Mouse (Mus musculus): ENCODE data around the gene Nup88. TPM values are rescaled to one million over a fixed set of nuclear protein-coding genes. Genes with fewer than 3 reads are reported as not detected.

Gene Nup88
- polyA plus RNA-seq, 1 experiment from 2014 or later = 129 TPM

DNA sequence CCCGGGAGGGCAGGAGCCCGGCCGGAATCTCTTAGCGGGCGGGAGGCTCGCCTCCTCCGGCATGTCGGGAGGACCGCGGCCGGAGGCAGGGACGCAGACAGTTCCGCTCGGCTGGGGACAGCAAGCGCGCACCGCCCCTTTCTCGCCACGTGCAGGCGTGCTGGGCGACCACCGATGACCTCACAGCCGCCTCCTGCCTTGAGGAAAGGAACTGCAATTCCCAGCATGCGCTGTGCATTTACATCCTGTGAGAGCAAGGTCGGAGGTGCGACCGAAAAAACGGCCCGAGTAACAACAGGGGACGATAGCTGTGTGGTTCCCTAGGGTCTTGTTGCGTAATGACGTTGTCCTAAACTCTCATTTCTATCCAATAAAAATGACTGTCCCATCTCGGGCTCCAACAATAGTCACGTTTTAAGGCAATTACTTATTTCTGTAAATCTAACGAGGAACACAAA is 34.6 kb upstream of the Nup88 start, which contains the start of gene Dhx33:
Dhx33 (minus strand) TSS at position 122 of the 458 bp plus-strand sequence.
- under 1% methylated on average over 35 of the region's 35 CpGs for WGBS (ENCODE audit: insufficient replicate concordance)
- H3K4me2 ChIP-seq = peak within 1 kb of the TSS; percentile 95
- no peaks in the 10 kb centered on the region for H3K27me3 ChIP-seq (ENCODE audit: control insufficient read depth, insufficient read depth, low read length)
- no peaks in the 10 kb centered on the region for H3K9me3 ChIP-seq (replicated peaks; ENCODE audit: control insufficient read depth, low read length)
- peak within 1 kb of the TSS; percentile 87 for H3K4me3 ChIP-seq (ENCODE audit: low read depth, low read length)
- H3K27ac ChIP-seq (ENCODE audit: low read depth, low read length) = peak within 1 kb of the TSS; percentile 86
- H3K36me3 ChIP-seq (ENCODE audit: control insufficient read depth, insufficient read depth, low read length) = peaks cover 6% of the 10 kb centered on the region
- ATAC-seq (replicated peaks; ENCODE audit: insufficient number of reproducible peaks, low FRiP score, low TSS enrichment) = peak; percentile 98
- H3K4me1 ChIP-seq (ENCODE audit: control insufficient read depth, insufficient read depth, low read length) = peaks cover 11% of the 10 kb centered on the region; the same call in 1 of the 2 replicates
- peak within 1 kb of the TSS; percentile 78 for H3K9ac ChIP-seq (ENCODE audit: low read depth, low read length)

DNA sequence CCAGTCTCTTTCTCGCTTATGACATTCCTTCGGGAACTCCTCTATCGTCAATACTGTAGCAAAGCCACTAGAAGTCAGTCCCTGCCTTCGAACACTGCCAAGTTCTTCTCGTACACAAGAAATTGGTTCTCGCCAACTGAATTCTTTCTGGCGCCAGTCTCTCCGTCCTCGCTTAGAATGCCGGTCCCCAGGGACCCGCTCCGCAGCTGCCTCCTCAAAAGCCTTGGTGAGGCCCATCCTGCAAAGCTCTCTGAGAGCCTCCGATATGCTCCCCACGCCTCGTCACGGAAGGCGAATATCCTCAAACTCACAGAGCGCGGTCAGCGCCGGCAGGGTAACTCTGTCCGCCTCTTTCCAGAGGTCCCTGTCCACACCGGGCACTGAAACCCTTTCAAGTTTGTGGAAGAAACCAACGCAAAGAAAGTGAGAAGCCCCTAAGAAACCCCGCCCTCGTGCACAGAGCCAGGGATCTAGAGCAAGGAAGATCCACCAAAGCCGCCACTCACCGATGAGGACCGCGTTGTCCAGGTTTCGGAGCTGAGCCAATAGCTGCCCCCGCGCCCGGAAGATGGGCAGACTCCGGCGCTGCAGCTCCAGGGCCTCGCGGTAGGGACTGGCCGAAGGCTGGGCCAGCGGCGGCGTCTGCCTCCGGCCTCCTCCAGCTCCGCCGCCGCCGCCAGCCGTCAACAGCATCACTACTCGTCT is 34.0 kb upstream of the Nup88 start:
- WGBS (ENCODE audit: insufficient replicate concordance) = under 1% methylated on average over 49 of the region's 49 CpGs
- Histone ChIP-seq H3K36me3 (ENCODE audit: control insufficient read depth, insufficient read depth, low read length) (peaks cover 9% of the 10 kb centered on the region; the same call in 1 of the 2 replicates), H3K4me2 (peak overlapping the region; percentile 95), H3K9ac (ENCODE audit: low read depth, low read length) (peak overlapping the region; percentile 78), H3K4me1 (ENCODE audit: control insufficient read depth, insufficient read depth, low read length) (peaks cover 11% of the 10 kb centered on the region; the same call in 1 of the 2 replicates), H3K9me3 (replicated peaks; ENCODE audit: control insufficient read depth, low read length) (no peaks in the 10 kb centered on the region), H3K27ac (ENCODE audit: low read depth, low read length) (peak overlapping the region; percentile 86), H3K4me3 (ENCODE audit: low read depth, low read length) (peak overlapping the region; percentile 87), H3K27me3 (ENCODE audit: control insufficient read depth, insufficient read depth, low read length) (no peaks in the 10 kb centered on the region)
- peak; percentile 71 for ATAC-seq (replicated peaks; ENCODE audit: insufficient number of reproducible peaks, low FRiP score, low TSS enrichment)

DNA sequence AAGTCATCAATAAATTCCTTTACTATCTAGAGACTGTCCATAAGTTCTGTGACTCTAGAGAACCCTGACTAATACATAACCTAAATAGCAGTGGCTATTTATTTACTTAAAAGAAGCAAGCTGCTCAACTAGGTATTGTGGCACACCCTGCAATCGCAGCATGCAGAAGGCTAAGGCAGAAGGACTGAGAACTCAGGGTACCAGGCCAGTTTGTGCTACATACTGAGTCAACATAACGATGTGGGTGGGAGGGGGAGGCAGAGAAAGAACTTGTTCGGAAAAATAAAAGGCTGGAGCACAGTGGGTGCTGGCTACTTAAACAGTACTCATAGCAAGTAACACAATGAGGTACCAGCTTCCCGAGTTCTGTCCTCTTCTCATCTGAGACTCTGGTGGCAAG is 31.4 kb upstream of the Nup88 start:
- ATAC-seq (replicated peaks; ENCODE audit: insufficient number of reproducible peaks, low FRiP score, low TSS enrichment) = no peak
- Histone ChIP-seq H3K36me3 (ENCODE audit: control insufficient read depth, insufficient read depth, low read length) (peaks cover 11% of the 10 kb centered on the region; the same call in 1 of the 2 replicates), H3K27me3 (ENCODE audit: control insufficient read depth, insufficient read depth, low read length) (no peaks in the 10 kb centered on the region), H3K4me1 (ENCODE audit: control insufficient read depth, insufficient read depth, low read length) (peaks cover 11% of the 10 kb centered on the region; the same call in 1 of the 2 replicates), H3K4me2 (no peak overlapping the region), H3K4me3 (ENCODE audit: low read depth, low read length) (no peak overlapping the region), H3K9me3 (replicated peaks; ENCODE audit: control insufficient read depth, low read length) (no peaks in the 10 kb centered on the region), H3K27ac (ENCODE audit: low read depth, low read length) (no peak overlapping the region), H3K9ac (ENCODE audit: low read depth, low read length) (no peak overlapping the region)
- WGBS (ENCODE audit: insufficient replicate concordance) = 86% methylated on average over 4 of the region's 4 CpGs

DNA sequence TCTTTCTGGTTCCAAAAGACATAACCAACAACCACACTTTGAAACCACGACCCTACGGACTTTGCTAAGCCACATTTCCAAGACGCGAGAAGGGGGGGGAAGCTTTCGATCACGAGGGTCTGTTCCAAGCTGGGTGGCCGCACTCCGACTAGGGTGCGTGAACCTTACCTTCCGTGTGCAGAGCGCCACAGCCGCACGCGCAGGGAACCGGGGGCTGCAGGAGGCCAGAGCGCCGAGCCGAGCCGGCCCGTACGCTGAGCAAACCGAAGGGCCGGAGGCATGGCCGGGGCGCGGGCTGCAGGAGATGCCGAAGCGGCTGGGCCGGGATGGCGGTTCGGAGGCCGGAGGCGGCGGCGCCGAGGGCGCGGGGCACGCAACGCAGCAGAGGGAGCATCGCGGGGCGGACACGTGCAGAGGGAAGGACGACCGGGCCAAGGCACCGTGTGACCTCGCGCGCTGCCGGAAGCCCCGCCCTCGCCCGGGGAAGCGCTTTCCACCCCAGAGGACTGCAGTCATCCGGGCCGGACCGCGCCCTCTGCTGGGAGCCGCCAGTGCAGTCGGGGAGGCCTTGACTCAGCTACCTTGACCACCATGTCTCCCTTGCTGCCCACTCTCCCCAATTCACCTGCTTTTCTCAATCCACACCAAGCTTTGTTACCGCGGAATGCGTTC is 12.9 kb upstream of the Nup88 start, which contains the start of gene C1qbp:
C1qbp (minus strand) TSS at position 470 of the 672 bp plus-strand sequence.
- WGBS (ENCODE audit: insufficient replicate concordance) = under 1% methylated on average over 62 of the region's 64 CpGs
- Histone ChIP-seq H3K4me3 (ENCODE audit: low read depth, low read length) (peak within 1 kb of the TSS; percentile 80), H3K27me3 (ENCODE audit: control insufficient read depth, insufficient read depth, low read length) (no peaks in the 10 kb centered on the region)

DNA sequence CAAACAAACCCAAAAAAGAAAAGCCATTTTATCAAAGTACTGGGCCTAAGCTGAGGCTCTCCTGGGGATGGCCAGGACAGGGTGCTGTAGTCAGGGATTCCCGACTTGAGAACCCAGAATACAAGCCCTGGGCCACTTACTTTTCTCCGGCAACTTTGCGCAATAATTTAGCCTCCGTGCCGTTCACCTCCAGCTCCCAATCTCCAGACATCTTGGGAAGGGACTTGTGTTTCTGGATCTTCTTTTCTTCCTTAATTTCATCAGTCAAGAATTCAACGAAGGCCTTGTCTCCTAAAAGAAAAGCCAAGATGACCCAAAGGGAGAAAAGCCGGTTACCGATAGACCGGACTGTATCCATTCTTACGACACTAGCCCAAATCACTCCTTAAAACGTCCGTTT is 12.3 kb upstream of the Nup88 start:
- Histone ChIP-seq H3K9me3 (replicated peaks; ENCODE audit: control insufficient read depth, low read length) (no peaks in the 10 kb centered on the region), H3K4me3 (ENCODE audit: low read depth, low read length) (peak overlapping the region; percentile 80), H3K9ac (ENCODE audit: low read depth, low read length) (peak overlapping the region; percentile 82), H3K36me3 (ENCODE audit: control insufficient read depth, insufficient read depth, low read length) (peaks cover 30% of the 10 kb centered on the region), H3K27ac (ENCODE audit: low read depth, low read length) (no peak overlapping the region), H3K27me3 (ENCODE audit: control insufficient read depth, insufficient read depth, low read length) (no peaks in the 10 kb centered on the region), H3K4me1 (ENCODE audit: control insufficient read depth, insufficient read depth, low read length) (peaks cover 7% of the 10 kb centered on the region), H3K4me2 (peak overlapping the region; percentile 87)
- 7% methylated on average over 12 of the region's 12 CpGs for WGBS (ENCODE audit: insufficient replicate concordance)
- ATAC-seq (replicated peaks; ENCODE audit: insufficient number of reproducible peaks, low FRiP score, low TSS enrichment) = no peak

More for the DNA sequence above, 12.9 kb upstream of the Nup88 start, which contains the start of gene C1qbp:
- Histone ChIP-seq H3K27ac (ENCODE audit: low read depth, low read length) (peak within 1 kb of the TSS; percentile 25; the same call in 1 of the 2 replicates), H3K9me3 (replicated peaks; ENCODE audit: control insufficient read depth, low read length) (no peaks in the 10 kb centered on the region), H3K4me2 (peak within 1 kb of the TSS; percentile 87), H3K36me3 (ENCODE audit: control insufficient read depth, insufficient read depth, low read length) (peaks cover 33% of the 10 kb centered on the region), H3K9ac (ENCODE audit: low read depth, low read length) (peak within 1 kb of the TSS; percentile 82), H3K4me1 (ENCODE audit: control insufficient read depth, insufficient read depth, low read length) (peaks cover 7% of the 10 kb centered on the region)
- ATAC-seq (replicated peaks; ENCODE audit: insufficient number of reproducible peaks, low FRiP score, low TSS enrichment) = peak; percentile 91

DNA sequence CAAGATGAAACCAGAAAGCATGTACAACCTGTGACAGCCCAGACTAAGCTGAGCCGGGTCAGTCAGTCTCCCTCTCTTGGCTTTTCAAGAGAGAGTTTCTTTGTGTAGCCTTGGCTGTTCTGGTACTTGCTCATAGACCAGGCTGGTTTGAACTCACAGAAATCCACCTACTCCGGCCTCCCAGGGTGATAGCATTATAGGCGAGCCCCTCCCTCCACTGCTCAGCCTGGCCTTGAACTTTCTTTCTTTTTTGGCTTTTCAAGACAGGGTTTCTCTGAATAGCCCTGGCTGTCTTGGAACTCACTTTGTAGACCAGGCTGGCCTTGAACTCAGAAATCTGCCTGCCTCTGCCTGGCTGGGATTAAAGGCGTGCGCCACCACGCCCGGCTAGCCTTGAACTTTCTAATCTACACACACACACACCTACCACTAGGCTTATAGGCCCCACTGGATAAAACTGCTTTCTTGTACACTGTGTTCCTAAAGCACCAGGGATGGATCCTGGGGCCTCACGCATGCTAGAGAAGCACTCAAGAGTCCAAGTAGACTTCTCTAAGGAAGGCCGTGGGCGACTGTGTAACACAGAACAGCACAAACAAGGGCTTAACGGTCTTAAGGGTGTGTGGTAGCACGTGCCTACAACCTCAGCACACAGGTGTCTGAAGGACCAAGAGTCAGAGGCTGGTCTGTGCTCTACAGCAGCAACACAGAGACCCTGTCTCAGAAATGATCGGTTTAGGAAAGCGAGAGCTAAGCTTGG is 11.2 kb upstream of the Nup88 start:
- WGBS (ENCODE audit: insufficient replicate concordance) = 87% methylated on average over 14 of the region's 14 CpGs
- Histone ChIP-seq H3K9ac (ENCODE audit: low read depth, low read length) (no peak overlapping the region), H3K4me3 (ENCODE audit: low read depth, low read length) (no peak overlapping the region)

DNA sequence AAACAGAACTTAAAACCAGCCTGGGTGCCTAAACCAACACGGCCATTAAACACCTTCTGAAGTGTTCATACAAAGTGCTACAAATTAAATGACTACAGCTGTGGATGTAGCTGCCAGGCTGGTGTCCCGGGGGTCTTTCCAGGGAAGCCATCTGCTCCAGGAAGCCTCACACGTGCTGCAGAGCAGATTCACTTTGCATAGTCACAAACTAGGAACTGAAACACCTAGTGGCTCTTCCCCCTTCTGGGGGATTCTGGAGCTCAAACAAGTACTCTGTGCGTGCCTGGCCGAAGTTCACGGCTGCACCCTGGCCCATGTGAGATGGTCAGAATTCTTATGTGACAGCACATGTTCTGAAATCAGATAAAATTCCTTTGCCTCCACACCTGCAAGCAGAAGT is 10.5 kb upstream of the Nup88 start:
- Histone ChIP-seq H3K27ac (ENCODE audit: low read depth, low read length) (no peak overlapping the region), H3K9me3 (replicated peaks; ENCODE audit: control insufficient read depth, low read length) (no peaks in the 10 kb centered on the region), H3K4me3 (ENCODE audit: low read depth, low read length) (no peak overlapping the region), H3K27me3 (ENCODE audit: control insufficient read depth, insufficient read depth, low read length) (no peaks in the 10 kb centered on the region), H3K4me1 (ENCODE audit: control insufficient read depth, insufficient read depth, low read length) (peaks cover 7% of the 10 kb centered on the region), H3K36me3 (ENCODE audit: control insufficient read depth, insufficient read depth, low read length) (peaks cover 34% of the 10 kb centered on the region), H3K4me2 (no peak overlapping the region), H3K9ac (ENCODE audit: low read depth, low read length) (no peak overlapping the region)
- WGBS (ENCODE audit: insufficient replicate concordance) = 80% methylated on average over 6 of the region's 6 CpGs
- no peak for ATAC-seq (replicated peaks; ENCODE audit: insufficient number of reproducible peaks, low FRiP score, low TSS enrichment)

More for the DNA sequence above, 11.2 kb upstream of the Nup88 start:
- H3K27me3 ChIP-seq (ENCODE audit: control insufficient read depth, insufficient read depth, low read length) = no peaks in the 10 kb centered on the region
- H3K9me3 ChIP-seq (replicated peaks; ENCODE audit: control insufficient read depth, low read length) = no peaks in the 10 kb centered on the region
- peaks cover 7% of the 10 kb centered on the region for H3K4me1 ChIP-seq (ENCODE audit: control insufficient read depth, insufficient read depth, low read length)
- H3K4me2 ChIP-seq = no peak overlapping the region; the same call in 1 of the 2 replicates
- peaks cover 36% of the 10 kb centered on the region for H3K36me3 ChIP-seq (ENCODE audit: control insufficient read depth, insufficient read depth, low read length)
- ATAC-seq (replicated peaks; ENCODE audit: insufficient number of reproducible peaks, low FRiP score, low TSS enrichment) = no peak
- no peak overlapping the region for H3K27ac ChIP-seq (ENCODE audit: low read depth, low read length)

DNA sequence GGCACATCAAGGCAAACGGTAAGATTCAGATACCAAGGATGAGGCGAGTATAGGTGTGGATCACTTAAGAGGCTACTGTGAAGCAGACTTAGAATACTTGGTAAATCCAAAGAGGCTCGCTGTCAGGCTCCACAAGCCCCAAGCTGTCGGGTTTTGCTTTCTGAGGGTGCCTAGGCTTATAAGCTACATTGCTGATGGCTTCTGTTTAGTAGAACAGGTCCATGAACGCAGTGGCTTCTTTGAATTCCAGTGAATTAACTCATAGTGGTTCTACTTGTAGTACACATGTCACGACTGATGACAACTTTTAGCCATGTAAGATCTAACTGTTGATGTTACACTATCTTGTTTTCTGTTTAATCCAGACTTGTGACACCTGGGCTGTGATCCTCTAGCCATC is 7.5 kb upstream of the Nup88 start:
- 80% methylated on average over 6 of the region's 6 CpGs for WGBS (ENCODE audit: insufficient replicate concordance)
- peaks cover 7% of the 10 kb centered on the region for H3K4me1 ChIP-seq (ENCODE audit: control insufficient read depth, insufficient read depth, low read length)
- no peaks in the 10 kb centered on the region for H3K9me3 ChIP-seq (replicated peaks; ENCODE audit: control insufficient read depth, low read length)
- H3K4me2 ChIP-seq = no peak overlapping the region
- H3K27ac ChIP-seq (ENCODE audit: low read depth, low read length) = no peak overlapping the region
- no peak for ATAC-seq (replicated peaks; ENCODE audit: insufficient number of reproducible peaks, low FRiP score, low TSS enrichment)
- no peaks in the 10 kb centered on the region for H3K27me3 ChIP-seq (ENCODE audit: control insufficient read depth, insufficient read depth, low read length)
- H3K36me3 ChIP-seq (ENCODE audit: control insufficient read depth, insufficient read depth, low read length) = peaks cover 30% of the 10 kb centered on the region
- no peak overlapping the region for H3K4me3 ChIP-seq (ENCODE audit: low read depth, low read length)
- H3K9ac ChIP-seq (ENCODE audit: low read depth, low read length) = no peak overlapping the region
